Mouse (Mus musculus): Measurements from ENCODE around the gene Gm8947.
A peak's percentile ranks its signal among the peaks of the same experiment; 100 is the strongest.

Gm8947 gene

GRCm38 (mm10) chr1:151222561-151223267 is 30.5 kb downstream of the Gm8947 start:
- no peak overlapping the region for H3K4me3 ChIP-seq (replicated peaks; ENCODE audit: low read length)
- TF ChIP-seq POU5F1 (IDR thresholded peaks at IDR 0.05; ENCODE audit: borderline replicate concordance, low read length) (no peak), NANOG (IDR thresholded peaks at IDR 0.05; ENCODE audit: borderline replicate concordance, low read length) (no peak), CTCF (conservative IDR thresholded peaks at IDR 0.05; ENCODE audit: low read length) (no peak)
- no peaks in the 10 kb centered on the region for H3K36me3 ChIP-seq (ENCODE audit: insufficient read depth, low read length)
- no peaks in the 10 kb centered on the region for H3K9me3 ChIP-seq (ENCODE audit: low read length)
- peaks cover 9% of the 10 kb centered on the region for H3K4me1 ChIP-seq (replicated peaks; ENCODE audit: low read depth, low read length)
- no peaks in the 10 kb centered on the region for H3K27me3 ChIP-seq (ENCODE audit: insufficient read depth, low read length)

GRCm38 (mm10) chr1:151223377-151223776 is 31.2 kb downstream of the Gm8947 start:
- H3K4me3 ChIP-seq (replicated peaks; ENCODE audit: low read length): no peak overlapping the region
- peaks cover 9% of the 10 kb centered on the region for H3K4me1 ChIP-seq (replicated peaks; ENCODE audit: low read depth, low read length)
- no peaks in the 10 kb centered on the region for H3K36me3 ChIP-seq (ENCODE audit: insufficient read depth, low read length)
- H3K27me3 ChIP-seq (ENCODE audit: insufficient read depth, low read length): no peaks in the 10 kb centered on the region
- no peaks in the 10 kb centered on the region for H3K9me3 ChIP-seq (ENCODE audit: low read length)
- no peak for TF ChIP-seq NANOG (IDR thresholded peaks at IDR 0.05; ENCODE audit: borderline replicate concordance, low read length)
- TF ChIP-seq POU5F1 (IDR thresholded peaks at IDR 0.05; ENCODE audit: borderline replicate concordance, low read length): no peak
- no peak for TF ChIP-seq CTCF (conservative IDR thresholded peaks at IDR 0.05; ENCODE audit: low read length)

- Histone ChIP-seq H3K27me3 (ENCODE audit: insufficient read depth, low read length) (no peaks in the 10 kb centered on the region), H3K4me3 (replicated peaks; ENCODE audit: low read length) (no peak overlapping the region), H3K9me3 (ENCODE audit: low read length) (no peaks in the 10 kb centered on the region), H3K4me1 (replicated peaks; ENCODE audit: low read depth, low read length) (peaks cover 9% of the 10 kb centered on the region), H3K36me3 (ENCODE audit: insufficient read depth, low read length) (no peaks in the 10 kb centered on the region)
- TF ChIP-seq POU5F1 (IDR thresholded peaks at IDR 0.05; ENCODE audit: borderline replicate concordance, low read length): no peak
- no peak for TF ChIP-seq NANOG (IDR thresholded peaks at IDR 0.05; ENCODE audit: borderline replicate concordance, low read length)
- no peak for TF ChIP-seq CTCF (conservative IDR thresholded peaks at IDR 0.05; ENCODE audit: low read length)
Measured at GRCm38 (mm10) chr1:151224536-151224935, 32.4 kb downstream of the Gm8947 start.

- Histone ChIP-seq H3K36me3 (ENCODE audit: insufficient read depth, low read length) (no peaks in the 10 kb centered on the region), H3K27me3 (ENCODE audit: insufficient read depth, low read length) (no peaks in the 10 kb centered on the region), H3K4me1 (replicated peaks; ENCODE audit: low read depth, low read length) (no peaks in the 10 kb centered on the region; the same call in 1 of the 2 replicates), H3K4me3 (replicated peaks; ENCODE audit: low read length) (no peak overlapping the region), H3K9me3 (ENCODE audit: low read length) (no peaks in the 10 kb centered on the region)
- TF ChIP-seq CTCF (conservative IDR thresholded peaks at IDR 0.05; ENCODE audit: low read length) (no peak), NANOG (IDR thresholded peaks at IDR 0.05; ENCODE audit: borderline replicate concordance, low read length) (no peak), POU5F1 (IDR thresholded peaks at IDR 0.05; ENCODE audit: borderline replicate concordance, low read length) (no peak)
Measured at GRCm38 (mm10) chr1:151227506-151227905, 35.3 kb downstream of the Gm8947 start.

GRCm38 (mm10) chr1:151228320-151228989 is 36.3 kb downstream of the Gm8947 start:
- no peaks in the 10 kb centered on the region for H3K27me3 ChIP-seq (ENCODE audit: insufficient read depth, low read length)
- H3K4me1 ChIP-seq (replicated peaks; ENCODE audit: low read depth, low read length): no peaks in the 10 kb centered on the region
- H3K4me3 ChIP-seq (replicated peaks; ENCODE audit: low read length): no peak overlapping the region
- no peaks in the 10 kb centered on the region for H3K36me3 ChIP-seq (ENCODE audit: insufficient read depth, low read length)
- TF ChIP-seq NANOG (IDR thresholded peaks at IDR 0.05; ENCODE audit: borderline replicate concordance, low read length) (no peak), CTCF (conservative IDR thresholded peaks at IDR 0.05; ENCODE audit: low read length) (no peak), POU5F1 (IDR thresholded peaks at IDR 0.05; ENCODE audit: borderline replicate concordance, low read length) (no peak)
- no peaks in the 10 kb centered on the region for H3K9me3 ChIP-seq (ENCODE audit: low read length)

GRCm38 (mm10) chr1:151232346-151232745 is 40.2 kb downstream of the Gm8947 start:
- H3K36me3 ChIP-seq (ENCODE audit: insufficient read depth, low read length): no peaks in the 10 kb centered on the region
- H3K27me3 ChIP-seq (ENCODE audit: insufficient read depth, low read length): no peaks in the 10 kb centered on the region
- TF ChIP-seq POU5F1 (IDR thresholded peaks at IDR 0.05; ENCODE audit: borderline replicate concordance, low read length): no peak
- no peak for TF ChIP-seq NANOG (IDR thresholded peaks at IDR 0.05; ENCODE audit: borderline replicate concordance, low read length)
- TF ChIP-seq CTCF (conservative IDR thresholded peaks at IDR 0.05; ENCODE audit: low read length): no peak
- H3K9me3 ChIP-seq (ENCODE audit: low read length): no peaks in the 10 kb centered on the region
- no peak overlapping the region for H3K4me3 ChIP-seq (replicated peaks; ENCODE audit: low read length)
- peaks cover 30% of the 10 kb centered on the region for H3K4me1 ChIP-seq (replicated peaks; ENCODE audit: low read depth, low read length)

GRCm38 (mm10) chr1:151233756-151234155 is 41.6 kb downstream of the Gm8947 start:
- peaks cover 30% of the 10 kb centered on the region for H3K4me1 ChIP-seq (replicated peaks; ENCODE audit: low read depth, low read length)
- H3K27me3 ChIP-seq (ENCODE audit: insufficient read depth, low read length): no peaks in the 10 kb centered on the region
- H3K36me3 ChIP-seq (ENCODE audit: insufficient read depth, low read length): no peaks in the 10 kb centered on the region
- no peaks in the 10 kb centered on the region for H3K9me3 ChIP-seq (ENCODE audit: low read length)
- TF ChIP-seq CTCF (conservative IDR thresholded peaks at IDR 0.05; ENCODE audit: low read length) (no peak), NANOG (IDR thresholded peaks at IDR 0.05; ENCODE audit: borderline replicate concordance, low read length) (no peak), POU5F1 (IDR thresholded peaks at IDR 0.05; ENCODE audit: borderline replicate concordance, low read length) (no peak)
- H3K4me3 ChIP-seq (replicated peaks; ENCODE audit: low read length): no peak overlapping the region

GRCm38 (mm10) chr1:151235574-151235973 is 43.4 kb downstream of the Gm8947 start:
- Histone ChIP-seq H3K4me1 (replicated peaks; ENCODE audit: low read depth, low read length) (peaks cover 30% of the 10 kb centered on the region), H3K36me3 (ENCODE audit: insufficient read depth, low read length) (no peaks in the 10 kb centered on the region), H3K4me3 (replicated peaks; ENCODE audit: low read length) (no peak overlapping the region), H3K27me3 (ENCODE audit: insufficient read depth, low read length) (no peaks in the 10 kb centered on the region), H3K9me3 (ENCODE audit: low read length) (no peaks in the 10 kb centered on the region)
- TF ChIP-seq CTCF (conservative IDR thresholded peaks at IDR 0.05; ENCODE audit: low read length): no peak
- peak; percentile 67; the same call in 1 of the 2 replicates for TF ChIP-seq NANOG (IDR thresholded peaks at IDR 0.05; ENCODE audit: borderline replicate concordance, low read length)
